In the genomic region with DNA sequence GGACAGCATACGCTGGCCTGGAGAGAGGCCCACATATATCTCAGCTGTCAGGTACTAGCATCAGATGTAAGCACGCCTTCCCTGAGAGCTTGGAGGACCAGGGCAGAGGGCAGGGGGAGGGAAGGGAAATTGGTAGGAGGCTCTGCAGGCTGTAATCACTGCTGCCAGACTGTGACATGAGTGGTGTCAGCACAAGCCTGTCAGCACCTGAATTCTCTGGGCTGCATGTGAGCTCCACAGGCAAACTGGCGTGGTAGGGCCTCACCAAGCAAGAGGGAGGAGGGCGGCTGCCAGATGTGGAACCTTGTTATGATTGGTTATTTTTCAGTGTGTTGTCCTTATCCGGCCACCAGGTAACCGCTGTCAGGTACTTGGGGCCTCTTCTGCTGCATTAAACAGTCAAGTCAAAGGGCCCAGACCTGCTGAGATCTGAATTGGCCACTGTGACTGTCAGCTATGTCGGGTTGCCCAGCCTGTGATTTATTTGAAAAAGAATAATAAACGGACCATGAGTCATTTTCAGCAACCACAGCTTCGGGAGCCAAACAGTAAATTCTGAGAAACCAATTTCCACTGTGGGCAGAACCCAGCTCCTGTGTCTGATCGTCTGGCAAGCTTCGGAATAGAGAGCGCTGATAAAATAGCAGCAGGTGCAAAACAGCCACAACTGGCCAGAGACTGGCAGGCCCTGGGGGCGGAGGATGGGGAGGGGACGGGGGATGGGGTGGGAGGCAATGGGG, we compare ENCODE assay signal across 13 mouse cellular contexts. TPM values are rescaled to one million over a fixed set of nuclear protein-coding genes. Genes with fewer than 3 reads are reported as not detected.
DNase-seq lines count a peak whose midpoint lies in the region; ATAC-seq and TF ChIP-seq lines count a peak whose summit lies in the region.
"Had no signal": no experiment of that assay in that cellular context is flagged by ENCODE, and none has a peak within 500 bp of the region (broad histone marks: within the 10 kb centered on the region; RNA-seq: fewer than 3 reads in every experiment).

No protein-coding gene starts in this region.

- H3K27ac ChIP-seq in lung, embryonic 14.5 days (ENCODE audit: low read depth), result no peak overlapping the region
- no peak overlapping the region for H3K27ac ChIP-seq in neural tube, embryonic 12.5 days
- H3K27ac ChIP-seq: left cerebral cortex, adult 2 months had no signal

- intact Hi-C loops in heart, postnatal 10 days (cut with DNase I), result loop anchor here (5.0 kb wide), 1 partner anchor 90 kb away; no protein-coding TSS in a partner anchor

- H3K4me1 ChIP-seq in lung, embryonic 14.5 days (ENCODE audit: insufficient read depth), result no peaks in the 10 kb centered on the region
- H3K4me1 ChIP-seq in neural tube, embryonic 12.5 days, result peaks cover 5% of the 10 kb centered on the region

- no peak for TF ChIP-seq CTCF in lung, embryonic 14.5 days (IDR thresholded peaks at IDR 0.05; ENCODE audit: low read depth)

- no peaks in the 10 kb centered on the region for H3K36me3 ChIP-seq in lung, embryonic 14.5 days (ENCODE audit: insufficient read depth)
- H3K36me3 ChIP-seq in neural tube, embryonic 12.5 days, result no peaks in the 10 kb centered on the region

- ATAC-seq in lung, embryonic 14.5 days (ENCODE audit: insufficient read depth), result peak; percentile 62; the same call in 1 of the 2 replicates
- peak; percentile 68 for ATAC-seq in neural tube, embryonic 12.5 days (ENCODE audit: low FRiP score, low read depth)

- no peaks in the 10 kb centered on the region for H3K9me3 ChIP-seq in lung, embryonic 14.5 days (ENCODE audit: low read depth, low read length)
- H3K9me3 ChIP-seq in neural tube, embryonic 12.5 days, result no peaks in the 10 kb centered on the region

- no peak overlapping the region for H3K9ac ChIP-seq in lung, embryonic 14.5 days
- H3K9ac ChIP-seq in neural tube, embryonic 12.5 days, result no peak overlapping the region

- DNase-seq in lung, embryonic 14.5 days, result no peak
- no peak for DNase-seq in lung, postnatal 4 days
- peak; percentile 52 for DNase-seq in embryo, embryonic 10.5 days (ENCODE audit: low spot score)
- peak; percentile 79 to 84 for DNase-seq in heart, postnatal 10 days
- DNase-seq in spleen, postnatal 10 days (ENCODE audit: low spot score in 2 of 2), result no peak
- DNase-seq in spleen, adult 12 weeks (ENCODE audit: low spot score), result no peak
- no peak for DNase-seq in lung, postnatal 36 days
- DNase-seq: cerebellum, adult 11 months had no signal

- H3K4me2 ChIP-seq in lung, embryonic 14.5 days, result no peak overlapping the region
- no peak overlapping the region for H3K4me2 ChIP-seq in neural tube, embryonic 12.5 days (replicated peaks)

- 40% methylated on average over 14 of the region's 14 CpGs for WGBS in lung, embryonic 14.5 days
- WGBS in neural tube, embryonic 12.5 days, result 61% methylated on average over 14 of the region's 14 CpGs

- H3K27me3 ChIP-seq in lung, embryonic 14.5 days (ENCODE audit: insufficient read depth, low read length), result no peaks in the 10 kb centered on the region
- H3K27me3 ChIP-seq in neural tube, embryonic 12.5 days (replicated peaks), result no peaks in the 10 kb centered on the region

- no peak overlapping the region for H3K4me3 ChIP-seq in lung, embryonic 14.5 days (ENCODE audit: low read depth, low read length)
- no peak overlapping the region for H3K4me3 ChIP-seq in neural tube, embryonic 12.5 days
- H3K4me3 ChIP-seq: left cerebral cortex, adult 2 months; megakaryocyte, embryonic 14.5 days had no signal

RNA-seq across cellular contexts. Expression of a gene that starts 38.0 kb away (rescaled TPM):
- not detected in 2 replicates for polyA plus RNA-seq in lung, embryonic 14.5 days (2014; fragmentation: Nextera tagmentation; extraction: Ambion mirVana)
- total RNA-seq in heart, postnatal 10 days (2021), result not detected
- not detected in 2 replicates for polyA plus RNA-seq in neural tube, embryonic 12.5 days (2016; fragmentation: Nextera tagmentation; extraction: Ambion mirVana)
- total RNA-seq: gastrocnemius, adult 8-10 months; left cerebral cortex, adult 2 months had no signal

RNA-seq across cellular contexts. Expression of a gene that starts 51.9 kb away (rescaled TPM):
- not detected in 2 replicates for polyA plus RNA-seq in lung, embryonic 14.5 days (2014; fragmentation: Nextera tagmentation; extraction: Ambion mirVana)
- total RNA-seq in heart, postnatal 10 days (2021), result not detected
- polyA plus RNA-seq in neural tube, embryonic 12.5 days (2016; fragmentation: Nextera tagmentation; extraction: Ambion mirVana), result not detected in 2 replicates
- total RNA-seq: gastrocnemius, adult 8-10 months; MEL had no signal

Comparison
In these comparisons a context has a peak if more than half of its experiments do, and no peak if none do; other contexts are left out.
1. DNase-seq: peak in embryo, embryonic 10.5 days (single experiment) and heart, postnatal 10 days (2 of 2); none in lung, embryonic 14.5 days (single experiment), lung, postnatal 4 days (0 of 2), spleen, postnatal 10 days (0 of 2), spleen, adult 12 weeks (single experiment) and lung, postnatal 36 days (single experiment).